In the genomic region with DNA sequence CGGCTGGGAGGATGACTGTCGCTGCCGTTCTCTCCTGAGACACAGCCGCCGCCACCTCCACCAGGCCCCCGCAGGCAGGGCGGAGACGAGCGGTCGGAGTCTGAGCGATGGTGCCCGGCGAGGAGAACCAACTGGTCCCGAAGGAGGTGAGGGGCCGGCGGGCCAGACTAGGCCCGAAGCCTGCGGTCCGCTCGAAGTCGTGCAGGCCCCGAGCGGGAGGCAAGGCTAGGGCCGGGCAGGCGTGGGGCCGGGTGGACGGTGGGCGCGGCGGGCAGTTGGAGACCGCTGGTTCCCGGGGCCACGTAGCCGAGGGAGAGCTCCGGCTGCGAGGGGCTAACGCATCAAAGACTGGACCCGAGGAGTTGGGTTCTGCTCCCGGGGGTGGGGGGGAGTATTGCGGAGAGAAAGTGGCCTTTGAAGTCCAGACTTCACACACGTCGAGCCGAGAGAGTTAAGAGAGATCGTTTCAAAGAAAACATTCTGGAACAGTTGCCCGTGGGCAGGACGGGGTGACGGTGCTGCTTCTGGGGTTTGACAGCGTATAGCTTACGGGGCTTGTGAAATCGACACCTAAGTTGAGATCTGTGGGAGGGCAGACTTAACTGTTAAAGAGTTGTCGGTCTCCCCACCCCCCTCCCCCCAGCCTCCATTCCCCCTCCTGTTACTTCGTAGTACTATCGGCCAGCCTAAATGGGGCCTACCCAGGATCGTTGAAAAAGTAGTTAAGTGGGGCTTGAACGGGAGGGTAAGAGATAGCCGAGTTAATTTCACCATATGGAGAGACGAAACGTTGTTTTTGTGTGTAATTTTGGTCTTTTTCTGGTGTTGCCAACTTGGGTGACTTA, we compare ENCODE assay signal across 7 mouse cellular contexts. TPM values are rescaled to one million over a fixed set of nuclear protein-coding genes. Genes with fewer than 3 reads are reported as not detected.
DNase-seq lines count a peak whose midpoint lies in the region; ATAC-seq and TF ChIP-seq lines count a peak whose summit lies in the region.

No protein-coding gene starts in this region.

- H3K9me3 ChIP-seq in embryonic facial prominence, embryonic 12.5 days, result no peaks in the 10 kb centered on the region
- H3K9me3 ChIP-seq in hindbrain, embryonic 14.5 days (ENCODE audit: control insufficient read depth, low read length), result no peaks in the 10 kb centered on the region

- H3K4me3 ChIP-seq in lung, adult 2 months (replicated peaks; ENCODE audit: extremely low read depth, low read depth, low read length), result peak overlapping the region; percentile 86
- peak overlapping the region; percentile 95 for H3K4me3 ChIP-seq in embryonic facial prominence, embryonic 12.5 days
- peak overlapping the region; percentile 81 for H3K4me3 ChIP-seq in hindbrain, embryonic 14.5 days (replicated peaks; ENCODE audit: low read length)

- H3K9ac ChIP-seq in embryonic facial prominence, embryonic 12.5 days, result peak overlapping the region; percentile 98
- peak overlapping the region; percentile 95 for H3K9ac ChIP-seq in hindbrain, embryonic 14.5 days

- peaks cover 15% of the 10 kb centered on the region for H3K4me1 ChIP-seq in lung, adult 2 months (ENCODE audit: control insufficient read depth, insufficient read depth, low read length)
- H3K4me1 ChIP-seq in embryonic facial prominence, embryonic 12.5 days, result peaks cover 21% of the 10 kb centered on the region
- peaks cover 32% of the 10 kb centered on the region for H3K4me1 ChIP-seq in hindbrain, embryonic 14.5 days (replicated peaks; ENCODE audit: control insufficient read depth, insufficient read depth, low read length)

- peak overlapping the region; percentile 99 for H3K27ac ChIP-seq in embryonic facial prominence, embryonic 12.5 days
- peak overlapping the region; percentile 96 for H3K27ac ChIP-seq in hindbrain, embryonic 14.5 days

- ATAC-seq in embryonic facial prominence, embryonic 12.5 days (ENCODE audit: insufficient number of reproducible peaks, insufficient read depth, low FRiP score, low TSS enrichment), result peak; percentile 70
- ATAC-seq in hindbrain, embryonic 14.5 days (ENCODE audit: low FRiP score), result peak; percentile 79

- peak overlapping the region; percentile 63 for H3K4me2 ChIP-seq in embryonic facial prominence, embryonic 12.5 days (replicated peaks)
- peak overlapping the region; percentile 92 for H3K4me2 ChIP-seq in hindbrain, embryonic 14.5 days (replicated peaks)

- no peak for TF ChIP-seq POLR2A in lung, adult 2 months (IDR thresholded peaks at IDR 0.05; ENCODE audit: borderline replicate concordance, extremely low read depth, low read depth, low read length)

- WGBS in lung, adult 2 months, result under 1% methylated on average over 58 of the region's 58 CpGs
- under 1% methylated on average over 58 of the region's 58 CpGs for WGBS in embryonic facial prominence, embryonic 12.5 days
- under 1% methylated on average over 48 of the region's 58 CpGs for WGBS in hindbrain, embryonic 14.5 days

- H3K27me3 ChIP-seq in embryonic facial prominence, embryonic 12.5 days, result no peaks in the 10 kb centered on the region
- H3K27me3 ChIP-seq in hindbrain, embryonic 14.5 days (ENCODE audit: control insufficient read depth, insufficient read depth, low read length), result no peaks in the 10 kb centered on the region
- no peaks in the 10 kb centered on the region for H3K27me3 ChIP-seq in splenic B cell, adult 2 months (ENCODE audit: control insufficient read depth, insufficient read depth, low read length, poor library complexity, severe bottlenecking)

- H3K36me3 ChIP-seq in embryonic facial prominence, embryonic 12.5 days, result no peaks in the 10 kb centered on the region
- H3K36me3 ChIP-seq in hindbrain, embryonic 14.5 days (replicated peaks; ENCODE audit: control insufficient read depth, insufficient read depth), result no peaks in the 10 kb centered on the region
- no peaks in the 10 kb centered on the region for H3K36me3 ChIP-seq in splenic B cell, adult 2 months (ENCODE audit: control insufficient read depth, insufficient read depth, low read length, poor library complexity, severe bottlenecking)

- TF ChIP-seq CTCF in lung, adult 2 months (IDR thresholded peaks at IDR 0.05; ENCODE audit: insufficient read depth, low read length), result no peak

- peak; percentile 81 for DNase-seq in lung, adult 2 months
- DNase-seq in lung, postnatal 4 days, result no peak
- DNase-seq in Muller cell, postnatal 12 days (ENCODE audit: inconsistent ontology term), result peak; percentile 50
- peak; percentile 36 for DNase-seq in hindbrain, embryonic 14.5 days (ENCODE audit: low spot score)
- DNase-seq in lung, postnatal 25 days (ENCODE audit: low spot score), result peak; percentile 35
- peak; percentile 42 for DNase-seq in splenic B cell, adult 2 months (ENCODE audit: low read depth, low spot score)

RNA-seq across cellular contexts. Expression of a gene that starts 0.5 kb away (rescaled TPM):
- polyA plus RNA-seq in lung, adult 2 months (2012; rRNA removed), result 9.0 and 14.7 TPM in 2 replicates
- 94.3 and 96.7 TPM in 2 replicates for polyA plus RNA-seq in embryonic facial prominence, embryonic 12.5 days (2016; fragmentation: Nextera tagmentation; extraction: Ambion mirVana)
- polyA plus RNA-seq in hindbrain, embryonic 14.5 days (2014; fragmentation: Nextera tagmentation; extraction: Ambion mirVana), result 94.8 and 97.2 TPM in 2 replicates

Comparison
In these comparisons a context has a peak if more than half of its experiments do, and no peak if none do; other contexts are left out.
1. DNase-seq: peak in lung, adult 2 months (single experiment), Muller cell, postnatal 12 days (single experiment), hindbrain, embryonic 14.5 days (single experiment), lung, postnatal 25 days (single experiment) and splenic B cell, adult 2 months (single experiment); none in lung, postnatal 4 days (0 of 2).
2. Peak in every context shown above with its lines, with median percentiles within 50 percentile points of each other: H3K4me3 ChIP-seq.